Mouse (Mus musculus) bone marrow, adult 2 months (tissue): Measurements from ENCODE around the gene Asb1. TPM values are rescaled to one million over a fixed set of nuclear protein-coding genes. Genes with fewer than 3 reads are reported as not detected.

Source experiments
- H3K27ac ChIP-seq: fragments of 200-500 bp; 2 replicates; pipeline ENCODE4 v1.5.1; 2012; ENCODE audit warnings: low read depth, mild to moderate bottlenecking, control low read depth, inconsistent platforms, low read length; ENCODE audit not compliant: control insufficient read depth, poor library complexity, insufficient read depth
- H3K4me1 ChIP-seq: fragments of 200-500 bp; 2 replicates; pipeline ENCODE4 v1.6.1; 2011; ENCODE audit warnings: low read length; ENCODE audit not compliant: control insufficient read depth, insufficient read depth
- H3K4me3 ChIP-seq: fragments of 200-500 bp; replicated peaks from 2 replicates; pipeline ENCODE3; 2011; ENCODE audit warnings: mild to moderate bottlenecking, low read depth, low read length, control low read depth; ENCODE audit not compliant: control insufficient read depth
- CTCF ChIP-seq: fragments of 200-500 bp; IDR thresholded peaks from 2 replicates; pipeline ENCODE4 v1.5.1; 2011; ENCODE audit warnings: low read length, control low read depth; ENCODE audit not compliant: control insufficient read depth, insufficient read depth
- POLR2A ChIP-seq: fragments of 200-500 bp; IDR thresholded peaks from 2 replicates; pipeline ENCODE4 v1.6.1; 2011; ENCODE audit warnings: low read depth, mild to moderate bottlenecking, control low read depth, low read length, borderline replicate concordance; ENCODE audit not compliant: control insufficient read depth
- WGBS: fragments of 180-500 bp; shearing (Covaris S2); methylation state at CpG from one replicate; pipeline ENCODE4 v1.1.7; 2018; 5-methylcytosine and 5-hydroxymethylcytosine counted together
- polyA plus RNA-seq: library from polyadenylated mRNA; stranded (reverse); fragments of >200 nt; gene quantifications from 2 replicates; pipeline ENCODE4 v1.2.4, GENCODE M21; 2011; ENCODE audit warnings: low replicate concordance; ENCODE audit not compliant: missing spikeins, insufficient read depth, insufficient read length

Gene Asb1
- polyA plus RNA-seq, 1 experiment: 40.9 TPM

DNA sequence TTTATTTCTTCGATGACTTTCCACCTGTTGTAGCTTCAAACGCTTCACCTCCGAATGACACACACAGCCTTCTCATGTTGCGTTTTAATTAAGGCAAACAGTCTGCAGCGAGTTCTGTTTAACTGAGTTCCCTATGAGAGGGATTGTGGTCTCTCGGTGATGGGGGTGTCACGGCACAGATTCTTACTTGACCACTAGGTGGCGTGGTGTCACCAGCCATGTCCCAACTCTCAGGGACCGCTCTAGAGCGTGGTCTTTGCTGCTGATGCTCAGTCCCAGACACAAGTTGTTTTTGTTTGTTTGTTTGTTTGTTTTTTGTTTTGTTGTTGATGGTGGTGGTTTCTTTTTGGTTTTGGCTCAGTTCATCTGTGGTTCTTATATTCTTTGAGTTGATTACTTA is 16.6 kb upstream of the Asb1 start:
- Histone ChIP-seq H3K4me1 (no peaks in the 10 kb centered on the region), H3K4me3 (no peak overlapping the region), H3K27ac (no peak overlapping the region)
- WGBS: 17% methylated on average over 10 of the region's 10 CpGs
- no peak for TF ChIP-seq POLR2A
- TF ChIP-seq CTCF: peak; percentile 96

GRCm38 (mm10) chr1:91525838-91526237 is 14.5 kb upstream of the Asb1 start:
- Histone ChIP-seq H3K27ac (no peak overlapping the region), H3K4me3 (no peak overlapping the region), H3K4me1 (no peaks in the 10 kb centered on the region)
- TF ChIP-seq CTCF (no peak), POLR2A (no peak)
- WGBS: 91% methylated on average over 14 of the region's 14 CpGs

DNA sequence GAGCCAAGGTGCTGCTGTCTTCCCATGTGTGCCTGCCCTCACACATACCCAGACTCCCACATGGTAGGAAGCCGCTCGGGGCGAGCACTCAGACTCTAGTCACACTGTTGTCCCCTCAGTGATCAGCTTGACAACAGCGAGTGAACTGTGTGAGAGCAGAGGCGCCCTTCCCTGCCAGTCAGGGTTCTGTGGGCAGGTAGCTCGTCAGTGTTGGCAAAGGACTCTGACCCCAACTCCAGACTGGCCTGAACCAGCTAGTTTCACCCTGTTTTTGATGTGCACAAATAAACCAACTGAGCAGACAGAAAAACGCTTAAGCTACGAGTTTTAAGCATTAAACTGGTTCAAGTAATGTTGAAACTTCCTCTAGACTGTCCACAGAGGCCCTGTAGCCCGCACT is 10.2 kb upstream of the Asb1 start:
- no peak for TF ChIP-seq CTCF
- TF ChIP-seq POLR2A: no peak
- Histone ChIP-seq H3K4me3 (no peak overlapping the region), H3K4me1 (no peaks in the 10 kb centered on the region), H3K27ac (no peak overlapping the region)
- 79% methylated on average over 9 of the region's 9 CpGs for WGBS

DNA sequence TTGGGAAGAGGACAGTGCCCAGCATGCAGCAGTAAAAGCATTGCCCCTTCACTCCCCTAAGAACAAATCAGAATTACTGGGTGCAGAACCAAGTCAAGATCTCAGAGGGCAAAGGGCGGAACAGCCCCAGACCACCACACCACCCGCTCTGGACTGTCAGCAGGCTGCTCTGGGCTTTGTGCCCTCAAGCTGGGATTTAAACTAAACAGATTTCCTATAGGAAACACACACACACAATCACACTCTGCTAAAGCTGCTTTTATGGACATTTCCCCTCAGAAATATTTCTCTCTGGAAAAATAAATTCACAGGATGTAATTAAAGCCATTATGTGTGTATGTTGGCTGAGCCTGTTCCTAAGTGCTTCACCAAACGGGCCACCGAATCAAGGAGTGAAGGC is 8.1 kb upstream of the Asb1 start:
- TF ChIP-seq CTCF: no peak
- TF ChIP-seq POLR2A: no peak
- no peak overlapping the region for H3K4me3 ChIP-seq
- no peaks in the 10 kb centered on the region for H3K4me1 ChIP-seq
- WGBS: 94% methylated on average over 4 of the region's 4 CpGs
- H3K27ac ChIP-seq: no peak overlapping the region

DNA sequence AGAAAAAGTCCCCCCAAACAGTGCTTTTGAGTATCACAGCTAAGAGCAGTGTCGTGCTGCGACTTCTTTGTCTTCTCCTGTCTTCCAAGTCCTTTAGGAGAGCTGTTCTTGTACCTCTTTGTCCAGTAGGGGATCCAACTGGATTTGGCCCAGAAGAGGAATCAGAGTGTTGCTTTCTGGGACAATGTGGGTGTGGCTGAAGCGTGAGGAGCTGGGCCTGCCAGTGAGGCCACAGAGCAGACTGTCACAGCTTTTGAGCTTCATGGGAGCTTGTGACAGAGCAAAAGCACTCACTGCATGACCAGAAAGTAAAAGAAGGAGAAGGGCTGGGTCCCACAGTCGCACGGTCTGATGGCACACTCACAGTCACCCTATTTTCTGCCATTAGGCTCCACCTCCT is 7.5 kb upstream of the Asb1 start:
- 87% methylated on average over 5 of the region's 5 CpGs for WGBS
- Histone ChIP-seq H3K27ac (peak overlapping the region; percentile 83), H3K4me1 (no peaks in the 10 kb centered on the region), H3K4me3 (no peak overlapping the region)
- no peak for TF ChIP-seq POLR2A
- no peak for TF ChIP-seq CTCF

GRCm38 (mm10) chr1:91533483-91533882 is 6.9 kb upstream of the Asb1 start:
- Histone ChIP-seq H3K27ac (peak overlapping the region; percentile 86), H3K4me1 (no peaks in the 10 kb centered on the region), H3K4me3 (peak overlapping the region; percentile 37)
- WGBS: 45% methylated on average over 2 of the region's 2 CpGs
- no peak; the same call in 1 of the 2 replicates for TF ChIP-seq CTCF
- TF ChIP-seq POLR2A: 0 out of 2 replicates have a peak, but pooled peaks have one; percentile 47

DNA sequence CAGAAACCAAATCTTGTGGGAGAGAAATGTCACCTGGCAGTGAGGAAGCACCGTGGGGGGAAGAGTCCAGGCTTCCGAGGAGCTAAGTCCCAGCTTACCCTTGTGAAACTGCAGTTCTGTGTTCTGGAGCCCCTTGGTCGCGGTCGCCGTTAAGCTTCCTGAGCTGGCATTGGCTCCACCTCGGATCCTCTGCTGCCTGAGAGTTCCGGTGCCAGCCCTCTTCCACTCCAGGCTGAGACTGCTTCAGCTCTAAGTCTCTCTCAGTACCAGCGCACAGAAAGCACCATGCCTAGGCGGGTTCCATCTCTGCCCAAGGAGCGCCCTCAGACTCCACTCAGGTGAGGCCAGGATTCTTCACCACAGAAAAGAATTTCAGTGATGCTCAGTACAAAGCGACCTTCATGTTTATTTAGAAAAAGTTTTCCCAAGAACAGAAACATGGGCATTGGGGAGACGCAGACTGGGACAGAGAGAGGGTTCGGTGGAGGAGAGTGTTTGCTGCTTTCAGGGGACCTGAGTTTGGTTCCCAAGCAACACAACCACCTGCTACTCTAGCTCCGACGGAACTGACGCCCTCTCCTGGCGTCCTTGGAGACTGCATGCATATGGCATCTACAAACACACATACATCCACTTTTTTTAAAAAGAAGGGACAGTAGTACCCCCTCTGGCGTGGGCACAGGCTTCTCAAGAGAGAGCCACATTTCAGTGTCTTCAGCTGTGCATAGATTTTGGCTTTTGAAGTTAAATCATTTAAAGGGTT is 6.2 kb upstream of the Asb1 start:
- WGBS: 70% methylated on average over 19 of the region's 19 CpGs
- H3K27ac ChIP-seq: peak overlapping the region; percentile 86
- no peaks in the 10 kb centered on the region for H3K4me1 ChIP-seq
- TF ChIP-seq CTCF (peak; percentile 60), POLR2A (no peak)
- H3K4me3 ChIP-seq: peak overlapping the region; percentile 37

DNA sequence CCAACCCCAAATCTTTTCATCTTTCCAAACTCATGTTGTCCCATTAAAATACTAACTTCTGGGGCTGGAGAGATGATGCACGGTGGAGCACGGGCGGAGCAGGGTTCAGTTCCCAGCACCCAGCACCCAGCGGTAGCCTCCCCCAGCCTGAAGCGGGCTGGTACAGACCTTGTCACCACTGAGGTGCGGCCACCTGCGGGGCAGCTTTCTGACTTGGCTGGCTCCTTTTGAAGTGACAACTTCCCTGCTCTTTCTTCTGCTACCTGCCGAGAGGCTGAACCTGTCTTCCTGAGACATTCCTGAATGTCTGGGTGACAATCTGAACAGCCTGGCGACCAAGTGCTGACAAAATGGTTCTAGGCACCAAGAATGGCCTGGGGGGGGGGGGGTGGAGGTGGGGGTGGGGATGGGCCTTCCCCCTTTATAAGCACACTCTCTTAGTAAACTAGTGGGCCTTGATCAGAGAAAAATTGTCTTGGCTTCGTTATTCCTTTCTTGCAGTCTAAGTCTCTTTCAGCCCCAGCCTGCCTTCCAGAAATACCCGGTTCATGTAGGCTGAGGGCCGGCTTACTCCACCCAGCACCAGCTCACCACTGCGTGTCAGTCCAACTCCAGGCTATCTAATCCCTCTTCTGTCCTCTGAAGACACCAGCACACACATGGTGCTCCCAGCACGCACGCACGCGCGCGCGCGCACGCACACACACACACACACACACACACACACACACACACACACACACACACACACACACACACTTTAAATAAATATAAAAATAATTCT is 2.4 kb upstream of the Asb1 start:
- H3K4me3 ChIP-seq: no peak overlapping the region
- no peaks in the 10 kb centered on the region; the same call in 1 of the 2 replicates for H3K4me1 ChIP-seq
- 76% methylated on average over 22 of the region's 22 CpGs for WGBS

More for the DNA sequence above, 2.4 kb upstream of the Asb1 start:
- H3K27ac ChIP-seq: no peak overlapping the region
- TF ChIP-seq POLR2A: no peak
- no peak for TF ChIP-seq CTCF
